Mouse (Mus musculus) adrenal gland, adult (tissue): ENCODE data around the gene Cat.

ENCODE experiments used
- DNase-seq, 2 experiments: peaks; one replicate each; pipeline ENCODE4 v3.0.0; 2022 to 2023; ENCODE audit warnings: low spot score in 1 of 2; ENCODE audit not compliant: inconsistent age in 2 of 2

Cat gene

GRCm38 (mm10) chr2:103484617-103485401 lies at the start of gene Cat:
Cat (minus strand) TSS chr2:103485160.
- peak; percentile 97 to 99 for DNase-seq

DNA sequence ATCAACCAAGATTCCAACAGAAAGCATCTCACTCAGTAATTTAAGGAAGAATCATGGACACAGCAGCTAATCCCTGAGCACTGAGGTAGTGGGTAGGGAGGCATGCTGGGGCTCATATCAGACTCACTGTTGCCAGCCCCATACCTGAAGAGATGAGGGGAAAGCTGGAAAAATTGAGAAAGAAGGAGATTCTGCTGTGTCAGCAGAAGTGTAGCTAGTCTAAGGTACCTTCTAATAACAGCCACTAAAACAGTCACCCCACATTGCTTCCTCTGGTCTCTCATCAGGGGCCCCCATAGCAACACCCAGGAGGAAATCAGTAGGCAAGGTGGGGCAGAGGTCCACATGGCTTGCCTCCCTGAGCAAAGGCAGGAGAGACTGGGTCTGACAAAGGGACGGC lies 40.6 kb upstream of the Cat start:
- DNase-seq = no peak

DNA sequence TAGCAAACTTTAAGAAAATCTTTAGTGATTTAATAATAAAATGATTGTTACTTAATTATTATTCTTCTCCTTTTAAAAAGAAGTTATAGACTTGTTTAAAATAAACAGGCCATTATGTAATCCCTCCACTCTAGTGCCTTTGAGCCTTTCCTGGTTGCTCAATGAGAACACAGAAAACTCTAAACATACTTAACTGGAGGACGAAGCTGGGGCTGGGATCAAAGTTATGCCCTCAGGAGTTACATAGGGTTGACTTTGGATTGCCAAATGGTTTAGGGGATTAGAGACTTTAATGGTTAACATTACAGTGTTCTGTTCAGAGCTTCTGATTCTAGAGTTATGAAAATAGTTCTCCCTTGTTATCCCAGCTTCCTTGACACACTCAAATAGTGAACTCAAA lies 31.5 kb upstream of the Cat start:
- DNase-seq = no peak

DNA sequence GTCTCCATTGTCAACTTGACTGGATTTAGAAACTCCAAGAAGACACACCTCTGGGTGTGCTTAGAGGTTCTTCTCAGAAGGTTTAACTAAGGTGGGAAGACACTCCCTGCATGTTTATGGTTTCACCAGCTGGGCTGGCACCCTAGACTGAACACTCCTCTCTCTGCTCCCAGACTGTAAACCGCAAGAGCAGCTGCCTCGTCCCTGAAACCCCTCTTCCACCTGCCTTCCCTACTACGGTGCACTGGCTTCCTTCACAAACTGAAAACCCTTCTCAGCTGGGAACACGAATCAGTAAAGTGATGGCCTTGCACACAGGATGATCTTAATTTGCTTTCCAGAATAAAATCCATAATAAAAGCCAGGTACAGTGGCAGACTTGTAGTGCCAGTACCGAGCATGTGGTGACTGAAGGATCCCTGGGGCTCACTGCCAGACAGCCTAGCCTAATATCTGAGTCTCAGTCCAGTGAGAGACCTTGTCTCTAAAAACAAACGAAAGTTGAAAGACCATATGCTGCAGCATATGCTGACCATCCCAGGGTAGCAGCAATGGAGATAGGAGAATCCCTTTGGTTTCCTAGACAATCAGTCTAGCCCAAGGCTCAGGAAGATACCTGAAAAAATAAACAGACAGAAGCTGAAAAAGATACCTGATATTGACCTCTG lies 30.7 kb upstream of the Cat start:
- no peak for DNase-seq

- no peak for DNase-seq
These were observed 27.3 kb upstream of the Cat start for GRCm38 (mm10) chr2:103512066-103512795.

DNA sequence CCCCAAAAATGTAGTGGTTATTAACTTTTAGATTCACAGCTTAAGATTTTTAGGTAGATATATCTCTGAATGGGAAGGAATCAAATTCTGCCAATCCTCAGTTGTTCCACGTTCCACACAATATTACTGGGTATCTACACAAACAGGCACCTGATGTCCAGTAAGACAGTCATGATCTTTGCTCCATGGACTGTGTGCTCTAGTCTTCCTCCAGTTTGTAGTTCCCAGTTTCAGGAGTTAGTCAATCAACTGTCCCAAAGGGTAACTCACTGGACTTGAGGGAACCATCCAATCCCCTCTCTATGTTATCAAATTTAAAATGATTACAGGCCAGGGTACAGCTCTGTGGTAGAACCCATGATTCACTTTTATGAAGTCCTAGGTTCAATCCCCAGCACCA lies 26.7 kb upstream of the Cat start:
- no peak for DNase-seq

DNA sequence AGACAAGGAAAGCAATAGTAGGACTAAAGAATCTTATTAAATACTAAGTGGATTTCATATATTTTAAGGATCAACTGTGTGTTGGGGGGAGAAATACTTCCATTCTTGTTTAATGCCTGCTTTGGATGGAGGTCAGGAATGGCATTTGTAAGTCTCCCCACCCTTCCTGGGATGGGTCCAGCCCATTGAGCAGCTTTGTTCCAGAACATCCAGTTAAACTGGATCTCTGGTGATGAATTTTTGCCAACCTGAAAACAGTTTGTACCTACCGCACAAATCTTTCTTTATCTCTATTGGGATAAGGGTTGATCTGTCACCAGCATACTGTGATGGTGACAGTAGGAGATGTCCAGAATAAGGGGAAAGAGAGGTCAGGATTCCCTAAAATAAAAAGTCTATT lies 26.1 kb upstream of the Cat start:
- DNase-seq = no peak

DNA sequence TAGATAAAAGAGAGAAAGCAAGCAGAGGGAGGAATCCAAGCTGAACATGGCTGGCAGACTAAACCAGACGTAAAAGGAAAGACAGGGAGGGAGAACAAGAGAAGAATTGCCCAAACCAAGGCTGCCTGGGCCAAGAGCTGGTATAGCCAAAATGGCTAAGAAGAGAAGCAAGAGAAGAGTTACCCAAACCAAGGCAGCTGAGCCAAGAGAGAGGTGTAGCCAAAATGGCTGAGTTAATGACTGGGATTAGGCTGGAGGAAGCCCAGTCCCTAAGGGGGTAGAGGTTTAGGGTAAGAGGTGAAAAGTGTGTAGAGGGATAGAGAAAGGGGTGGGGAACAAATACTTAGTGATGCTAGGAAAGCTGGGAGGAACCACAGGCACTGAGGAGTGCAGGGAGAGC lies 22.7 kb upstream of the Cat start:
- DNase-seq = no peak

DNA sequence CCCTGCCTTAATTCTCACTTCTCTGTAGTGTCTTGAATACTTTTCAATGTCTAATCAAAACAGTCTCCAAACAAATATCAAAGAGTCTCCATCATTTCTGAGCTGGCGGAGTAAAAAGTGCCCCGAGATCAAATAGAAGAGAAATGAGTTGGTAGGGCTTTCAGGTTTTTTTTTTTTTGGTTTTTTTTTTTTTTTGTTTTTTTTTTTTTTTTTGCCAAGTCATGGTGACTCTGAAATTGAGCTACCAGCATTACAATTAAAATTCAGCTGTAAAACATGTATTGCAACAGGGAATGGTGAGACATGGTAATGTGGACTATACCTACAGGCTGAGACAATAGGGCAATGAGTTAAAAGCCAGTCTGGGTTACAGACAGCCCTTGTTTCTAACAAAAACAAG lies 21.0 kb upstream of the Cat start:
- DNase-seq = no peak

GRCm38 (mm10) chr2:103504463-103504862 lies 19.5 kb upstream of the Cat start:
- no peak for DNase-seq

GRCm38 (mm10) chr2:103500769-103501168 lies 15.8 kb upstream of the Cat start:
- no peak for DNase-seq

GRCm38 (mm10) chr2:103495633-103496418 lies 10.9 kb upstream of the Cat start:
- DNase-seq = no peak

GRCm38 (mm10) chr2:103493827-103494226 lies 8.9 kb upstream of the Cat start:
- DNase-seq = peak in 1 of 2 experiments; percentile 51

DNA sequence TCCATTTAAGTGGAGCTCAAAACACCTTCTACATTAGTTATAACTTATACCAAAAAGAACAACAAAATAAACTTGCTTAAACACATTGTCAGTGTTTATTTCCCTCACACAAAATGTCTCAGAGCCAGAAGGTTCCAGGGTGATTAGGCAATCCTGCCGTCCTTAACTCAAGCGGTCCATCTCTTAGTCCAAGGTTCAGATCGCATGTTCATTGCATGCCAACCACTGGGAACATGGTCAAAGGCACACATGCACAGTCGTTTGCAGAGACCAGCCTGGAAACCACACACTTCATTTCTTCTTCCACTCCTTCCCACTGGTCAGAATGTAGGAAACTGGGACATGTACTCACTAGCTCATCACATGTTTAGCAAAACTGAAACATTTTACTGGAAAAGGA lies 7.6 kb upstream of the Cat start:
- DNase-seq = peak in 1 of 2 experiments; percentile 33

GRCm38 (mm10) chr2:103483986-103484520 lies 907 bp downstream of the Cat start:
- DNase-seq = no peak

DNA sequence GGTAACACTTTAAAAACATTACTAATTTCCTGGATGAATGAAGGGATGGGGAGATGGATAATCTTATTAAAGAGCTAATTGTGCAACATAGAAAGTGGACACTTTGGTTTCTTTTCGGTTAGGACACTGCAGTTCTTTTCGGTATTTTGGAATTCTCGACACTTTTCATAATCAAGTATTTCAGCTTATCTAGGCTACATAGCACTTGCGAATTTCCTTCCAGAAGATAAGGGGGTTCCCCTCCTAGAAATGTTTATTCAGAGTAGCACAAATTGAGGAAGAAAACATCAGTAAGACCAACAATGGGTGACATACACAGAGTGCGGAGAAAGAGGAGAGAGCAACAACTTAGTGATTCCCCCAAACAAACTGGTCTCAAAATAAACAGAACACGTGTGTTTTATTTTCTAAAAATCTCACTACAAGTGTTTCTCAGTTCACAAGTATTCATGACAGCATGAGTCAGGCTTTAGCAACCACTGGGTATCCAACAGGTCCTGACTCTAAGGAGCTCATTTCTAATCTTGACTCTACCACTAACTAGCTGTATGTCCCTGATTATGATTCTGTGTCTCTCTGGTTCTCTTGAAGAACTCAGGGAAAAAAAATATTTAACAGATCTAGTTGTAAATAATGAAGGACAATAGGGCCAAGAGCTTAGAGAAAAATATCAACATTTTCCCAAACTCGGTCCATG lies 1.5 kb downstream of the Cat start:
- no peak for DNase-seq

GRCm38 (mm10) chr2:103481314-103482231 lies 3.4 kb downstream of the Cat start:
- peak; percentile 26 to 61 for DNase-seq

- DNase-seq = no peak
These were observed 4.1 kb downstream of the Cat start for GRCm38 (mm10) chr2:103480871-103481270.

DNA sequence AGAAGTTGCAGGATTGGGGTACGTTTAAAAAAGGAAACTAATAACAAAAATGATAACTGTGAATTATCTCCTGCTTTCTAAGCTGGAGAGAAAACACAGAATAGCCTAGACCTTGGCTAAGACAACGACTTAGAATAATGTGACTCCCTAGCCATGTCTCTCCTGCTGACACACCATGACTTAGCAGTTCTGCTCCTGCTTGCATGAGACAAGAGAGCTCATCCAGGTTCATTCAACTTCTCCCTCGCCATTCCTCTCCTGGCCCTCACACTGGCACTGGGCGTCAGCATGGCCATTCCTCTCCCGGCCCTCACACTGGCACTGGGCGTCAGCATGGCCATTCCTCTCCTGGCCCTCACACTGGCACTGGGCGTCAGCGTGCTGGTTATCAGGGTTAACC lies 4.7 kb downstream of the Cat start:
- peak; percentile 15 to 77 for DNase-seq
